29 mouse cellular contexts compared by ENCODE assay signal in genomic region chr3:53649425-53649824, GRCm38 (mm10). TPM values are rescaled to one million over a fixed set of nuclear protein-coding genes. Genes with fewer than 3 reads are reported as not detected.
A peak's percentile ranks its signal among the peaks of the same experiment; 100 is the strongest.
DNase-seq lines count a peak whose midpoint lies in the region; ATAC-seq lines count a peak whose summit lies in the region.
"Had no signal": no experiment of that assay in that cellular context is flagged by ENCODE, and none has a peak within 500 bp of the region (broad histone marks: within the 10 kb centered on the region; RNA-seq: fewer than 3 reads in every experiment).

No protein-coding gene starts in this region.

- 58% methylated on average over 4 of the region's 4 CpGs for WGBS in intestine, embryonic 14.5 days
- 59% methylated on average over 4 of the region's 4 CpGs for WGBS in intestine, embryonic 16.5 days
- 49% methylated on average over 4 of the region's 4 CpGs for WGBS in neural tube, embryonic 15.5 days

- H3K4me3 ChIP-seq in intestine, embryonic 14.5 days (ENCODE audit: low read depth, low read length), result no peak overlapping the region
- no peak overlapping the region for H3K4me3 ChIP-seq in intestine, embryonic 16.5 days (ENCODE audit: low read length)
- H3K4me3 ChIP-seq in neural tube, embryonic 15.5 days (replicated peaks), result no peak overlapping the region
- H3K4me3 ChIP-seq: embryonic facial prominence, embryonic 12.5 days; erythroblast, embryonic 14.5 days; forebrain, embryonic 13.5 days; heart, embryonic 12.5 days; hindbrain, embryonic 12.5 days; layer of hippocampus, adult 2 months; myocyte had no signal

- ATAC-seq in intestine, embryonic 14.5 days (replicated peaks; ENCODE audit: low FRiP score, low TSS enrichment, low read depth), result no peak
- ATAC-seq in intestine, embryonic 16.5 days, result no peak
- ATAC-seq in neural tube, embryonic 15.5 days (ENCODE audit: low FRiP score), result no peak
- no peak for ATAC-seq in erythroid progenitor cell, adult 5-6 weeks (replicated peaks; ENCODE audit: low FRiP score, poor library complexity, severe bottlenecking)
- ATAC-seq: activated CD4-positive, CD25-positive, alpha-beta regulatory T cell, adult 4 months; midbrain, embryonic 16.5 days; Patski had no signal

- H3K36me3 ChIP-seq in intestine, embryonic 14.5 days (ENCODE audit: control insufficient read depth, insufficient read depth, low read length), result peaks cover 13% of the 10 kb centered on the region; the same call in 1 of the 2 replicates
- peaks cover 12% of the 10 kb centered on the region for H3K36me3 ChIP-seq in intestine, embryonic 16.5 days (ENCODE audit: control insufficient read depth, insufficient read depth, low read length)
- no peaks in the 10 kb centered on the region; the same call in 1 of the 2 replicates for H3K36me3 ChIP-seq in neural tube, embryonic 15.5 days
- H3K36me3 ChIP-seq: G1E had no signal

- no peaks in the 10 kb centered on the region for H3K27me3 ChIP-seq in intestine, embryonic 14.5 days (replicated peaks; ENCODE audit: control insufficient read depth, insufficient read depth, low read length)
- H3K27me3 ChIP-seq in intestine, embryonic 16.5 days (replicated peaks; ENCODE audit: control insufficient read depth, insufficient read depth, low read length), result no peaks in the 10 kb centered on the region
- no peaks in the 10 kb centered on the region for H3K27me3 ChIP-seq in neural tube, embryonic 15.5 days (replicated peaks)
- H3K27me3 ChIP-seq: embryonic facial prominence, embryonic 12.5 days; forebrain, embryonic 13.5 days; heart, embryonic 12.5 days; hindbrain, embryonic 12.5 days had no signal

- no peak overlapping the region for H3K9ac ChIP-seq in intestine, embryonic 14.5 days (ENCODE audit: low read length)
- no peak overlapping the region for H3K9ac ChIP-seq in intestine, embryonic 16.5 days (ENCODE audit: low read depth, low read length)
- H3K9ac ChIP-seq in neural tube, embryonic 15.5 days (replicated peaks), result no peak overlapping the region
- H3K9ac ChIP-seq: embryonic facial prominence, embryonic 12.5 days; forebrain, embryonic 13.5 days; hindbrain, embryonic 12.5 days had no signal

- H3K27ac ChIP-seq in intestine, embryonic 14.5 days (ENCODE audit: low read depth), result no peak overlapping the region
- H3K27ac ChIP-seq in intestine, embryonic 16.5 days (ENCODE audit: low read length), result no peak overlapping the region
- no peak overlapping the region for H3K27ac ChIP-seq in neural tube, embryonic 15.5 days (replicated peaks)
- H3K27ac ChIP-seq: forebrain, embryonic 13.5 days; hindbrain, embryonic 12.5 days had no signal

- no peaks in the 10 kb centered on the region; the same call in 1 of the 2 replicates for H3K4me1 ChIP-seq in intestine, embryonic 14.5 days (replicated peaks; ENCODE audit: control insufficient read depth, insufficient read depth, low read length)
- peaks cover 6% of the 10 kb centered on the region for H3K4me1 ChIP-seq in intestine, embryonic 16.5 days (ENCODE audit: control insufficient read depth, insufficient read depth, low read length)
- peaks cover 6% of the 10 kb centered on the region; the same call in 1 of the 2 replicates for H3K4me1 ChIP-seq in neural tube, embryonic 15.5 days

- H3K9me3 ChIP-seq in intestine, embryonic 14.5 days (ENCODE audit: control insufficient read depth, low read length), result peaks cover 18% of the 10 kb centered on the region
- peaks cover 11% of the 10 kb centered on the region for H3K9me3 ChIP-seq in intestine, embryonic 16.5 days (ENCODE audit: control insufficient read depth, low read length)
- H3K9me3 ChIP-seq in neural tube, embryonic 15.5 days (replicated peaks), result 0 out of 2 replicates have a peak, but pooled peaks cover 10% of the 10 kb centered on the region

- DNase-seq in intestine, embryonic 14.5 days (ENCODE audit: low spot score), result peak; percentile 46
- DNase-seq in neural tube, embryonic 10.5 days (ENCODE audit: extremely low spot score, low spot score), result peak; percentile 8
- DNase-seq in ZHBTc4 (ENCODE audit: low read depth, low spot score), result peak; percentile 28
- no peak for DNase-seq in cerebellum, postnatal 10 days
- DNase-seq: adrenal gland, adult 8-10 months; cerebellum, adult 18-20 months; cerebellum, postnatal 36 days; kidney, postnatal 25 days; lung, adult 18-20 months; lung, postnatal 14 days; thymus, adult 2 months; thymus, postnatal 4 days had no signal

- no peak overlapping the region for H3K4me2 ChIP-seq in intestine, embryonic 14.5 days (ENCODE audit: low read length)
- H3K4me2 ChIP-seq in intestine, embryonic 16.5 days (ENCODE audit: low read depth, low read length), result no peak overlapping the region
- no peak overlapping the region for H3K4me2 ChIP-seq in neural tube, embryonic 15.5 days
- H3K4me2 ChIP-seq: liver, embryonic 11.5 days had no signal

RNA-seq across cellular contexts. Expression of gene Frem2, which starts 7.7 kb away (rescaled TPM):
- polyA plus RNA-seq in intestine, embryonic 14.5 days (2014; fragmentation: Nextera tagmentation; extraction: Ambion mirVana), result 14.2 and 14.4 TPM in 2 replicates
- polyA plus RNA-seq in intestine, embryonic 16.5 days (2015; fragmentation: Nextera tagmentation; extraction: Ambion mirVana), result 5.3 and 5.7 TPM in 2 replicates
- 1.2 and 2.7 TPM in 2 replicates for polyA plus RNA-seq in neural tube, embryonic 15.5 days (2015; fragmentation: Nextera tagmentation; extraction: Ambion mirVana)
- total RNA-seq in erythroid progenitor cell, adult 5-6 weeks (2015; ENCODE audit: low replicate concordance), result not detected in 2 replicates
- total RNA-seq in erythroid progenitor cell, adult 5-6 weeks (2017; ENCODE audit: low replicate concordance), result not detected in 2 replicates
- total RNA-seq: granulocyte monocyte progenitor cell, adult 5-6 weeks; megakaryocyte, adult 5-6 weeks had no signal
- polyA plus RNA-seq: activated CD4-positive, CD25-positive, alpha-beta regulatory T cell, adult 4 months; G1E had no signal

Comparison
In these comparisons a context has a peak if more than half of its experiments do, and no peak if none do; other contexts are left out.
1. DNase-seq: peak in intestine, embryonic 14.5 days (single experiment), neural tube, embryonic 10.5 days (single experiment) and ZHBTc4 (single experiment); none in cerebellum, postnatal 10 days (0 of 2).